Mouse (Mus musculus) heart, embryonic 13.5 days (tissue): ENCODE results near the gene Col27a1. TPM values are rescaled to one million over a fixed set of nuclear protein-coding genes. Genes with fewer than 3 reads are reported as not detected.

Experiments
- ATAC-seq: fragments of 200-750 bp; cut with Nextera tagmentation; 2 replicates; pipeline ENCODE4 v1.8.0; 2017; ENCODE audit warnings: moderate TSS enrichment; ENCODE audit not compliant: insufficient number of reproducible peaks, low FRiP score, low TSS enrichment; ENCODE audit errors: extremely low read depth
- H3K27ac ChIP-seq: fragments of 300-500 bp; sonication (generic); replicated peaks from 2 replicates; pipeline ENCODE4 v1.5.1; 2015; ENCODE audit warnings: moderate library complexity, mild to moderate bottlenecking, inconsistent platforms
- H3K27me3 ChIP-seq: fragments of 300-500 bp; sonication (generic); replicated peaks from 2 replicates; pipeline ENCODE4 v1.6.1; 2015; ENCODE audit warnings: mild to moderate bottlenecking, inconsistent platforms
- H3K36me3 ChIP-seq: fragments of 300-500 bp; sonication (generic); 2 replicates; pipeline ENCODE4 v1.6.1; 2015; ENCODE audit warnings: mild to moderate bottlenecking, inconsistent platforms
- H3K4me1 ChIP-seq: fragments of 300-500 bp; sonication (generic); 2 replicates; pipeline ENCODE4 v1.6.1; 2015; ENCODE audit warnings: inconsistent platforms
- H3K4me2 ChIP-seq: fragments of 300-500 bp; sonication (generic); 2 replicates; pipeline ENCODE4 v1.6.1; 2015; ENCODE audit warnings: inconsistent platforms, mild to moderate bottlenecking, moderate library complexity
- H3K4me3 ChIP-seq: fragments of 300-500 bp; sonication (generic); 2 replicates; pipeline ENCODE4 v1.5.1; 2015; ENCODE audit warnings: moderate library complexity, mild to moderate bottlenecking, inconsistent platforms
- H3K9ac ChIP-seq: fragments of 300-500 bp; sonication (generic); 2 replicates; pipeline ENCODE4 v1.6.1; 2015; ENCODE audit warnings: inconsistent platforms, mild to moderate bottlenecking, moderate library complexity
- H3K9me3 ChIP-seq: fragments of 300-500 bp; sonication (generic); 2 replicates; pipeline ENCODE4 v1.6.1; 2016; ENCODE audit warnings: inconsistent platforms
- WGBS: fragments of 180-500 bp; shearing (Covaris S2); methylation state at CpG from one replicate; pipeline ENCODE4 v1.1.7; 2015; ENCODE audit warnings: mixed read lengths; 5-methylcytosine and 5-hydroxymethylcytosine counted together
- polyA plus RNA-seq: library from polyadenylated mRNA; unstranded; fragments of >200 nt; fragmentation: Nextera tagmentation; extraction: Ambion mirVana; gene quantifications from 2 replicates; pipeline ENCODE4 v1.2.1, GENCODE M21; 2015

Gene Col27a1
- polyA plus RNA-seq, 1 experiment from 2014 or later, result 4.2 TPM

GRCm38 (mm10) chr4:63345261-63345660 is 131.5 kb downstream of the Col27a1 start:
- no peak for ATAC-seq
- no peak overlapping the region for H3K9ac ChIP-seq
- no peaks in the 10 kb centered on the region; the same call in 1 of the 2 replicates for H3K27me3 ChIP-seq
- no peak overlapping the region for H3K4me2 ChIP-seq
- H3K9me3 ChIP-seq, result no peaks in the 10 kb centered on the region
- no peak overlapping the region for H3K27ac ChIP-seq
- H3K4me1 ChIP-seq, result no peaks in the 10 kb centered on the region
- no peaks in the 10 kb centered on the region for H3K36me3 ChIP-seq
- no peak overlapping the region for H3K4me3 ChIP-seq

- Histone ChIP-seq H3K9me3 (no peaks in the 10 kb centered on the region), H3K36me3 (no peaks in the 10 kb centered on the region), H3K4me1 (no peaks in the 10 kb centered on the region), H3K27ac (no peak overlapping the region), H3K4me2 (no peak overlapping the region), H3K9ac (no peak overlapping the region), H3K4me3 (no peak overlapping the region), H3K27me3 (no peaks in the 10 kb centered on the region; the same call in 1 of the 2 replicates)
- 79% methylated on average over 4 of the region's 4 CpGs for WGBS
- ATAC-seq, result no peak
Measured at GRCm38 (mm10) chr4:63346659-63347058, 132.9 kb downstream of the Col27a1 start.

GRCm38 (mm10) chr4:63348524-63348923 is 134.7 kb downstream of the Col27a1 start:
- H3K4me3 ChIP-seq, result no peak overlapping the region
- WGBS, result 63% methylated on average over 6 of the region's 6 CpGs
- no peak for ATAC-seq
- H3K9me3 ChIP-seq, result no peaks in the 10 kb centered on the region
- H3K36me3 ChIP-seq, result no peaks in the 10 kb centered on the region
- no peak overlapping the region for H3K27ac ChIP-seq
- no peak overlapping the region for H3K4me2 ChIP-seq
- H3K9ac ChIP-seq, result no peak overlapping the region
- no peaks in the 10 kb centered on the region for H3K27me3 ChIP-seq
- no peaks in the 10 kb centered on the region for H3K4me1 ChIP-seq

GRCm38 (mm10) chr4:63355877-63356665 is 142.3 kb downstream of the Col27a1 start, which contains the start of gene Orm3:
Orm3 (plus strand) TSS chr4:63356162.
- 0 out of 2 replicates have a peak within 1 kb of the TSS, but pooled peaks have one; percentile 12 for H3K27ac ChIP-seq

GRCm38 (mm10) chr4:63356981-63357570 is 143.3 kb downstream of the Col27a1 start:
- Histone ChIP-seq H3K4me1 (peaks cover 12% of the 10 kb centered on the region), H3K27me3 (no peaks in the 10 kb centered on the region; the same call in 1 of the 2 replicates), H3K4me3 (no peak overlapping the region), H3K9me3 (no peaks in the 10 kb centered on the region), H3K36me3 (no peaks in the 10 kb centered on the region), H3K9ac (no peak overlapping the region), H3K4me2 (no peak overlapping the region), H3K27ac (no peak overlapping the region)
- ATAC-seq, result no peak
- 57% methylated on average over 2 of the region's 2 CpGs for WGBS

More at GRCm38 (mm10) chr4:63355877-63356665, 142.3 kb downstream of the Col27a1 start, which contains the start of gene Orm3:
- no peaks in the 10 kb centered on the region; the same call in 1 of the 2 replicates for H3K27me3 ChIP-seq
- no peaks in the 10 kb centered on the region for H3K36me3 ChIP-seq
- no peak within 1 kb of the TSS for H3K4me2 ChIP-seq
- peaks cover 12% of the 10 kb centered on the region for H3K4me1 ChIP-seq
- H3K4me3 ChIP-seq, result no peak within 1 kb of the TSS
- 72% methylated on average over 4 of the region's 4 CpGs for WGBS
- ATAC-seq, result no peak
- H3K9ac ChIP-seq, result no peak within 1 kb of the TSS
- H3K9me3 ChIP-seq, result no peaks in the 10 kb centered on the region

GRCm38 (mm10) chr4:63359861-63360260 is 146.1 kb downstream of the Col27a1 start:
- H3K9ac ChIP-seq, result no peak overlapping the region
- no peak for ATAC-seq
- WGBS, result 67% methylated on average over 6 of the region's 6 CpGs
- H3K27me3 ChIP-seq, result no peaks in the 10 kb centered on the region; the same call in 1 of the 2 replicates
- H3K9me3 ChIP-seq, result no peaks in the 10 kb centered on the region
- no peaks in the 10 kb centered on the region for H3K36me3 ChIP-seq
- no peak overlapping the region for H3K27ac ChIP-seq
- H3K4me1 ChIP-seq, result peaks cover 12% of the 10 kb centered on the region
- H3K4me3 ChIP-seq, result no peak overlapping the region
- H3K4me2 ChIP-seq, result no peak overlapping the region

- Histone ChIP-seq H3K4me2 (no peak within 1 kb of the TSS), H3K27me3 (no peaks in the 10 kb centered on the region; the same call in 1 of the 2 replicates), H3K4me3 (no peak within 1 kb of the TSS), H3K27ac (no peak within 1 kb of the TSS), H3K4me1 (no peaks in the 10 kb centered on the region), H3K36me3 (0 out of 2 replicates have a peak, but pooled peaks cover under 1% of the 10 kb centered on the region), H3K9me3 (no peaks in the 10 kb centered on the region), H3K9ac (no peak within 1 kb of the TSS)
- ATAC-seq, result no peak
- WGBS, result 81% methylated on average over 5 of the region's 5 CpGs
Measured at GRCm38 (mm10) chr4:63362150-63362549, 148.3 kb downstream of the Col27a1 start, which contains the start of gene Orm2. Orm2 (plus strand) TSS chr4:63362449.

GRCm38 (mm10) chr4:63368577-63368976 is 154.8 kb downstream of the Col27a1 start:
- Histone ChIP-seq H3K4me3 (no peak overlapping the region), H3K27me3 (no peaks in the 10 kb centered on the region; the same call in 1 of the 2 replicates), H3K9me3 (no peaks in the 10 kb centered on the region), H3K27ac (no peak overlapping the region), H3K9ac (no peak overlapping the region), H3K4me1 (no peaks in the 10 kb centered on the region), H3K4me2 (no peak overlapping the region), H3K36me3 (peaks cover 29% of the 10 kb centered on the region)
- WGBS, result 7% methylated on average over 4 of the region's 4 CpGs
- ATAC-seq, result no peak

- no peak overlapping the region for H3K4me3 ChIP-seq
- H3K4me1 ChIP-seq, result 0 out of 2 replicates have a peak, but pooled peaks cover 3% of the 10 kb centered on the region
- no peak overlapping the region for H3K9ac ChIP-seq
- H3K4me2 ChIP-seq, result no peak overlapping the region
- 42% methylated on average over 7 of the region's 7 CpGs for WGBS
- peaks cover 39% of the 10 kb centered on the region for H3K36me3 ChIP-seq
- no peaks in the 10 kb centered on the region; the same call in 1 of the 2 replicates for H3K27me3 ChIP-seq
- ATAC-seq, result no peak
- H3K27ac ChIP-seq, result no peak overlapping the region
- no peaks in the 10 kb centered on the region for H3K9me3 ChIP-seq
Measured at GRCm38 (mm10) chr4:63370897-63371296, 157.1 kb downstream of the Col27a1 start.

GRCm38 (mm10) chr4:63371890-63372289 is 158.1 kb downstream of the Col27a1 start:
- no peak overlapping the region for H3K9ac ChIP-seq
- H3K4me1 ChIP-seq, result 0 out of 2 replicates have a peak, but pooled peaks cover 3% of the 10 kb centered on the region
- no peak overlapping the region for H3K4me3 ChIP-seq
- 42% methylated on average over 3 of the region's 3 CpGs for WGBS
- ATAC-seq, result no peak
- H3K27me3 ChIP-seq, result no peaks in the 10 kb centered on the region; the same call in 1 of the 2 replicates
- H3K4me2 ChIP-seq, result no peak overlapping the region
- peaks cover 46% of the 10 kb centered on the region for H3K36me3 ChIP-seq
- H3K27ac ChIP-seq, result no peak overlapping the region
- no peaks in the 10 kb centered on the region for H3K9me3 ChIP-seq

- Histone ChIP-seq H3K36me3 (peaks cover 53% of the 10 kb centered on the region), H3K27ac (no peak overlapping the region), H3K9me3 (no peaks in the 10 kb centered on the region), H3K4me1 (0 out of 2 replicates have a peak, but pooled peaks cover 3% of the 10 kb centered on the region), H3K9ac (no peak overlapping the region), H3K4me2 (no peak overlapping the region), H3K4me3 (no peak overlapping the region), H3K27me3 (no peaks in the 10 kb centered on the region; the same call in 1 of the 2 replicates)
- ATAC-seq, result no peak
- WGBS, result 82% methylated on average over 8 of the region's 8 CpGs
Measured at GRCm38 (mm10) chr4:63373404-63373803, 159.6 kb downstream of the Col27a1 start.
